Mouse (Mus musculus) frontal cortex, postnatal 36 days (tissue): Measurements from ENCODE around the gene Eme2.
A peak's percentile ranks its signal among the peaks of the same experiment; 100 is the strongest.

Source experiments
- DNase-seq, 2 experiments: peaks; one replicate each; pipeline ENCODE4 v3.0.0; 2022; ENCODE audit warnings: low spot score in 2 of 2

Gene Eme2

DNA sequence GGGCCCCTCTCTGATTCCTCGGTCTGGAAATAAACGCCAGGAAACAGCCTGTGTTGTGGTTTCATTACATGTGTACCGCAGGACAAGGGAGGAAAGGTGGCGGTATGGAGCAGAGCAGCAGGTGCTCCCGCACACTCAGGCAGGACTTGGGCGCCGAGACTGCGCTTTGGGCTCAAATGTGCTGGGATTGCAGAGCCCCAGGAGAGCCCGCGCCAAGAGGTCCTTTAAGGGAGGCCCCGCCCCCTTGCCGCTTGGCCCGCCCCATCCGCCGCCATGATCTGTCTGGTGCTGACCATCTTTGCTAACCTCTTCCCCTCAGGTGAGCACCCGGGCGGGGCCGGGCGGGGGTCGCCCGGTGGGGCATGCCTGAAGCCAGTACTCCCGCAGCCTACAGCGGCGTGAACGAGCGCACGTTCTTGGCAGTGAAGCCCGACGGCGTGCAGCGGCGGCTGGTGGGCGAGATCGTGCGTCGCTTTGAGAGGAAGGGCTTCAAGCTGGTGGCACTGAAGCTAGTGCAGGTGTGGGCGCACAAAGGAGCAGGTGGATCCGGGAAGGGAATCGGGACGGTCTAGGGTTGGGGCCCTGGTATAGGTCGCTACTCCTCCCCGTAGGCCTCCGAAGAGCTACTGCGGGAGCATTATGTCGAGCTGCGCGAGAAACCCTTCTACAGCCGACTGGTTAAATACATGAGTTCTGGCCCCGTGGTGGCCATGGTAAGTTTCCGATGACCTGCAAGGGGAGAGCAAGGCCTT is 1.5 kb upstream of the Eme2 start, which contains the start of gene Nme3:
Nme3 (plus strand) TSS at position 260 of the 752 bp plus-strand sequence.
- DNase-seq, result peak; percentile 69 to 74

DNA sequence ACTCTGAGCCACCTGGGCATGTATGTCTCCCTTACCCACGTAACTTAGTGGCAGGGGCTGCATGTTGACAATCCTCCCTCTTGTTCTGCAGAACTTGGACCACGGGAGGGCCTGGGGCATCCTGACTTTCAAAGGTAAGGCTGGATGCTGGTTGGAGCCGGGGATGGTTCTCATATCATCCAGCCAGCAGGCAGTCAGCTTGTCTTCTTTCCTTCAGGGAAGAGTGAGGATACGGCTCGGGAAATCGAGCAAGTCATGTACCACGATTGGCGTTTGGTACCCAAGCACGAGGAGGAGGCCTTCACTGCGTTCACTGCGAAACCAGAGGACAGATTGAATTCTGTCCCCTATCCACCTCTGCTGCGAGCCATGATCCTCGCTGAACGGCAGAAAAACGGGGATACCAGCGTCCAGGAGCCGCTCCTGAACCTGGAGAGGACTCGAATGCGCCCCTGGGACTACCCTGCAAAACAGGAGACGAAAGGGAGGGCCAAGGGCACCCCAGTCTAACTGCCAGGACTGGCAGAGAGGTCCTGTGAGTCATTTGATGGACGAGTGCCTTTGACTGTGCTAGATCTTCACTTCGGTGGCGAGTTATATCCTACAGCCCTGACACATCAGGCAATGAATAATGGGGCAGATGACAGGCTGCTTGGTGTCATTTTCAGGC is 819 bp upstream of the Eme2 start:
- DNase-seq, result no peak

DNA sequence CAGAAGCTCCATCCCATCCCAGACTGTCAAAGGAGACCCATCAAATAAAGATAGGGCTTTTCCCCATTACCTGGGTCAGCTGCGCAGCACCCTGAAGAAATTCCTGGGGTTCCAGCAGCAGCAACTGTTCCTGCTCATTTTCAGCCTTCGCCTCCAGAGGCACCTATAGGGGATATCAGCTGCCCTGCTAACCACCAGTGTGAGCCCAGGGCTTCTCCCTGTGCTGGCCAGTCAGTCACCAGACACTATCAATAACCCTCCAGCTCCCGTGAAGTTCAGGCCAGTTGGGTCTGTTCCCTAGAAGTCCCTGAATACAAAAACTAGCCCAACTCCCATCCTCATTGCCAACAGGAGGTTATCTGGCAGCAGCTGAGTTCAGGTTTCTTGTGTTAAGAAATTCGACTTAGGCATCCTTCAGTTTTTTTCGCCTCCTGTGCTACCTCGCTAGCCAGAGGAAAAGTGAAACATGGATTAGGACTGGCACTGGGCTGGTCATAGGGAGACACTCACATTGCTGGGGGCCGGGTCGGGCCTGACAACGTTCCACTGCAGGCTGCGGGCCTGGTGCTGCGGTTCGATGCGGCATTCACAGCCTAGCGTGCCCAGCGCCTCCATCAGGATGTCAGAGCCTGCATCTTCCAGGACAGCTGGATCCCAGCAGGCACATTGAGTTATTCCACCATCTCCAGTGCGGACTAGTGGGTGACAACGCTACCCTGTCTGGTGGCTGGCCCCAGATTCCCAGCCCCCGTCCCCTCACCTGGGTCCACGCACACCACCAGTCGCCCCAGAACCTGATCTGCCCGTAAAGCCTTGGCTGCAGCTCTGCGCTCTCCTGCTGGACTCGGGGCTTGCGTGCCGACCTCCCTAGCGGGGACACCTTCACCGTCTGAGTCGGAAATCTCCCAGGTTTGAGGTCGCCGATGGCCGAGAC is 559 bp downstream of the Eme2 start:
- DNase-seq, result no peak

DNA sequence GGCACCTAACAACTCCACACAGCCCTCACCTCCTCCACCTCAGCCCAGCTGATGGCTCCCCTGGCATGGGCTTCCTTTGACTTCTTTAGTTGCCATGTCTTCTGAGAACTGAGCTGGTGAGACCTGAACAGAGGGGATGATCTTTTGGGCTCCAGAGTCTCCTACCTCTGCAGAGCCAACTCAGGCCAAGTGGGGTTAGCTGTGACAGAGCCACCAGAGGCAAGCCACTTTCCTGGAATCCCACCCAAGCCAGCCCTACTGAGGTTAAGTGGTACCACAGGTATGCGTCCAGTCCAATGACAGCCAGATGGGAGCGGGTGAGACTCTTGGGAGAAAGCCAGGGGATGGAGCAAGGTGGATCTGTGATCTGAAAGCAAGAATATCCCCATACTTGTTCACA is 1.6 kb downstream of the Eme2 start:
- no peak for DNase-seq

DNA sequence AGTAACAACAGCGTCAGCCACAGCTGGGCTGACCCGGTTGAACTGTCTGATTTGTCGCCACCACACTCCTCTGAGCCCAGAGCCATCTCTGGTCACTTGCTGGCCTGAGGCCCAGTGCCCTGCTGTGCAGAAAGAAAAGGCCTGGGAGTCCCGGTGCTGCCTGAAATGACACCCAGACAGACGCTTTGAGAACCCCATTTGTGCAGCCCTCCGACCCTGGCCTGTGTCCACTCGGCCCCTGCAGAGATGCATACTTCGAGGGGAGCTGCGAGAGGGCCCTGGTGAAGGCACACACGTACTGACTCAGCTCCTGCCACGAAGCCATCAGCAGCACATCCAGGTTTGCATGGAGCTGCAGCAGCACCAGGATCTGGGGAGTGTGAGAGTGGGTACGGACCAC is 2.1 kb downstream of the Eme2 start:
- DNase-seq, result no peak

DNA sequence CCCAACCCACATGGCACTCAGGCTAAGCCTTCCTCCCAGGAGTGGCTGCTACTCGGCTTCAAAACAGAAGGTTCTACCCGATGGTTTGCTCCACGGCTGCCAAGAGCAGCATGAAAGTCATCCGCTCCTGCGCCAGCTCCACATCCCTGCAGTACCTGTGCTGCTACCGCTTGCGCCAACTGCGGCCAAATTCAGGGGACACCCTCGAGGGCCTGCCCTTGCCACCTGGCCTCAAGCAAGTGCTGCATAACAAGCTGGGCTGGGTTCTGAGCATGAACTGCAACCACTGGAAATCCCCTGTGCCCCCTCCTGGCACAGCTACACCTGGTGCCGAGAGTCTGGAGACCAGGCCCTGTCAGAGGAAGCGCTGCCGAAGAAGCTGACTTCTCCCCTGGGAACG is 3.6 kb downstream of the Eme2 start:
- no peak for DNase-seq

DNA sequence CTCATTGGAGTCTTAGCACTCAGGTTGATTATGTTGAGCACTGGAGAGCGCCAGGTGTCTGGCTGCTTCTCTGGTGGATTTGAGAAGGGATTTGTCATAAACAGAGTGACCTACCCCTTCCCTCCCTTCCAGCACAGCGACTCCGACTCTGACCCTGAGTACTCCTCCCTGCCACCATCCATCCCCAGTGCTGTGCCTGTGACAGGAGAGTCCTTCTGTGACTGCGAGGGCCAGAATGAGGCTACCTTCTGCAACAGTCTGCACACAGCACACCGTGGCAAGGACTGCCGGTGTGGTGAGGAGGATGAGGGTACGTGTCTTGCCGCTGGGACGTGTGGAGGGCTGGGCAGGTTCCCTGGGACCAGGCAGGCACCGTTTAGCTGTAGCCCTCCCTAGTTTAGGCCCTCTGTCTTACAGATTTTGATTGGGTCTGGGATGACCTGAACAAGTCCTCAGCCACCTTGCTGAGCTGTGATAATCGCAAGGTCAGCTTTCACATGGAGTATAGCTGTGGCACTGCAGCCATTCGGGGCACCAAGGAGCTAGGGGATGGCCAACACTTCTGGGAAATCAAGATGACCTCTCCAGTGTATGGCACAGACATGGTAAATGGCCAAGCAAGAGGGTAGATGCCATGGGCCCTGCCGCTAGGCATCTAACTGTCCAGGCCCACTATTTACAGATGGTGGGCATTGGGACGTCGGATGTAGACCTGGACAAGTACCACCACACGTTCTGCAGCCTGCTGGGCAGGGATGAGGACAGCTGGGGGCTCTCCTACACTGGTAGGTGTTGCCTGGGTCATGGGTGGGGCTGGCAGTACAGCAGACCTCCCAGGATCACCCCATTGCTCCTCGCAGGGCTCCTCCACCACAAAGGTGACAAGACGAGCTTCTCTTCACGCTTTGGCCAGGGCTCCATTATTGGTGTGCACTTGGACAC is 4.5 kb downstream of the Eme2 start:
- no peak for DNase-seq

DNA sequence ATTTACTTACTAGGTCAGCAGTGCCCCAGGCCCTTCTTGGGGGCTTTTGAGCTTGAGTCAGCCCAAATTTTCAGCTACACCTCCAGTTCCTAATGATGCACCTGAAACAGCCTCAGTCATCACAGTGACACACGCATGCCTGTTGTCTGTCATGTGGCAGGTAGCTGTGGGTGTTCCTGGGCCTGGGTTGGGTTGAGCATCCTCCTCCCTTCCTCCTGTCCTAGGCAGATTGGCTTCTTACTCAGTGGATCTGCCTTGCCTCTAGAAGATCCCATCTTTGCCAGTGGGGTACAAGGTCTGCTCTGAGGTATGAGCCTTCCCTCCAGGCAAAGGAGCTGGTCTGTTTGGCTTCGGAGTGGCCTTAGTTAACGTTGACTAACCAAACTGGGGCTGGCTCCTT is 6.0 kb downstream of the Eme2 start:
- no peak for DNase-seq

DNA sequence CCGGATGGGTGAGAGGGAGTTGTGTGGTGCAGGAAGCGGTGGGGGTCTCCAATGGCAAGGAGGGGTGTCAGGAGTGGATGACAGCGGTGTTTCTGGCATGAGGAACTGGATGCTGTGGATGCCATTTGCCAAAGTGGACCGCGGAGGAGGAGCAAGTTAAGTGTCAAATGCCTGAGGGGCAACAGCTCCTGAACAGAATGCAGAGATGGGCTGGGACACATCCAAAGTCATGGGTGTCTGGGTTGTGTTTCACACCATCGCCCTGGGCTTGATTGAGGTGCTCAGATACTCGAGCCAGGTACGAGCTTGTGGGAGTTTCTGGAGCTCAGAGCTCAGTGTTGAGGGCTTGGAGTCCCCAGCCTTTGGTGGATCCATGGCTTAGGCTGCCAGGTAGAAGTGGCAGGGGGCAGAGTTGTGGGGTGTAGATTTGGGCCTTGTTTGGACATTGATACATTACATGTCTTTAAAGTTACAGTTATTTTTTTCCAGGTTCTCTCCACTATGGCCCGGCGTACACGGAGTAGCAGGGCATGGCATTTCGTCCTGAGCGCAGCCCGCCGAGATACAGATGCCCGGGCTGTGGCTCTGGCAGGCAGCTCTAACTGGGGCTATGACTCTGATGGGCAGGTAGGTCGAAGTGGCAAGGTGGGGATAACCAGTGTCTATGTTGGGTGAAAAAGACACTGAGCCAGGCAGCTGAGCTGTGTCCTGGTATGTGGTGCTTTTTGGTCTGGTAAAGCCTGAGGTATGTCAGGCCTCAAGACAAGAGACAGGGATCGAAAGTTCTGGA is 7.4 kb downstream of the Eme2 start:
- no peak for DNase-seq

DNA sequence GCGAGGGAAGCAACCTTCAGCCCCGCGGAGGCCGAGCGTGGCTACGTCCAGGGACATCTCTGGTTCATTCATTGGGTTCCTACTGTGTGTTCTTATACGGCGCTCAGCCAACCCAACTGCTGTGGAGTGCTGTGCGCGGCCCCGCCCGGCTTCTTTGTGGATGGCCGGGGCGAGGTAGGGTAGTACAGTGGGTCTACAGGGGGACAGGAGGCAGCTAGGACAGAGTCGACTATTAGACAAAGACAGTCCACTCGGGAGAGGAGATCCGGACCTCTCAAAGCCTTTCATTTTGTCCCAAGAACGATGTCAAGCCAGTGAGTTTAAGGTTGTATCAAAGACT is 8.0 kb downstream of the Eme2 start:
- no peak for DNase-seq

DNA sequence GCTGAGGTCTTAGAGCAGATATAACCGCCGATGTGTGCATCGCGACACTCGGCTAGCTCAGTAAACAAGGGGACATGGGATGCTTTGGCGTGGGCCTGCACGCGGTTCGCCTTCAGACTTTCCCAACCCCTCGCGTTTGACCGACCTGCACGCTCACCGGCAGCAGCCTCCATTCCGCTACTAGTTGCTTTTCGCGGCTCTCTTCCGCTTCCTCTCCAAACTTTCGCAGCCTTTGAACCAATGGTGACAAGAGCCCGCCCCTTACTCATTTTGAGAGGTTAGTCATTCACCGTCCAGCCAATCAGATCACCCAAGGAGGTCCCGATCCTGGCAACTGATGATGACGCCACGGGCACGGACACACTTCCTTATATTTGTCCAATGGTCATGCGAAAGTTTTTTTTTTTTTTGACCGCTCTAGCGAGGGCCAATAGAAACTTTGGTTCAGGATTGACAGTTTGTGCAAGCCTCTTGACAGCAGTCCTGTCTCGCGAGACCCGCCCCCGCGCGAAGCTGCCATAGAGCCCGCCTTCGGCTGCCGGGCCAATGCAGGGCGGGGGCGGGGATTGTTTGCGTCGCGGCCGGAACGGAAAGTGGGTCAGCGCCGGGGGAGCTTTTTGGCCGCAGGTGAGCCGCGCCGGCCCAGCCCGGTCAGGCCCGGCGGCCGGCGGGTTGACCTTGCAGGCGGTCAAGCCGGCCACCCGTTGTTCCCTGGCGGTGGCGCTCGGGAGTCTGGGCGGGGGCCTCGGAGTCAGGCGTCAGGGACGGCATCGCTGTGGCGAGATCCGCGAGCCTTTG is 8.6 kb downstream of the Eme2 start, which contains the start of the genes Nubp2 and Spsb3:
Nubp2 (minus strand) TSS at position 216 of the 798 bp plus-strand sequence.
Spsb3 (plus strand) TSS at position 510 of the 798 bp plus-strand sequence.
- peak; percentile 97 to 100 for DNase-seq

DNA sequence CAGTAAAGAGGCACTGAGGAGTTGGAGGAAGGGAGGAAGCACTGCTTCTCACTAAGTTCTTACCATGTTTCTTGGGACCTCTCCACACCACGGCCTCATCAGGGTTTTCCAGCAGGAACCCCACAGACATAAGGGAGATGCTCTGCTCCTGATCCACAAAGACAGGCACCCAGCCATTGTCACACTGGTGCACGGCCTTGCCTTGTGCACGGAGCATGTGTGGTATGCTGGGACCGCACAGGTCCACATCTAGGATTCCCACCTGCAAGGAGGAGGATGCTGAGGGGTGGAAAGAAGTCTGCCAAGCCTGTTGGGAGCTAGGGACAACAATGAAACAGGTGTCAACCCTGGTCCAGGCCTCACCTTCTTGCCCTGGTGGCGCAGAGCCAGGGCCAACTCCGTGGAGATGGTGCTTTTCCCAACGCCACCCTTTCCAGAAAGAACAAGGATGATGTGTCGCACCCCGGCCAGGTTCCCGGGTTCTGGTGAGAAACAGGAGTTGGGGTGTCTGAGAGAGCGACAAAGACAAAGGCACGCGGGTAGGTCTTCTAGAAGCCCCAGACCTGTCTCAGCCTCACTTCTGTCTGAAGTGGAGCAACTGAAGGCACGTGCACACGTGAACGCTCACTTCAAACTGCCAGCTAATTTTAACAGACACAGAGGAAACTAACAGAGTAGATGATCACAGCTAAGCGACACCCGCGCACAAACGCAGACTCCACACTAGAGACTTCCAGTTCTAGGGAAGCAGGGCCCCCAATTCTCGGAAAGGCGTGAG is 9.3 kb downstream of the Eme2 start:
- DNase-seq, result no peak

DNA sequence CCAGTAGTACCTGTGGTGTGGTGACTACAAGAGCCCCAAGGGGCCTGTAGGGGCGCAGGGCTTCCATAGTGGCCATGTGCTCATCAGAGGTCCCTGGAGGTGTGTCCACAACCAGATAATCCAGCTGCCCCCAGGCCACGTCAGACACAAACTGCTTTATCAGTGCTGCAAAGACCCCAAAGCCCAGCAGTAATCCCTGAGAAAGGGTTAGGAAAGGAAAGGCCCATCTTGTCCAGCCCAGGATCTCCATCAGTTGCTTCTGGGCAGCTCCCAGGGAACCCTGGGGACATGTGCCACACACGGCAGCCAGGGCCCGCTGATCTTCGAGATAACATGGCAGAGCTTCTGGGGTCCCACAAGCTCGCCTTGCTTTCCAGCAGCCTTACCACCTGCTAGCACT is 10.5 kb downstream of the Eme2 start:
- no peak for DNase-seq

DNA sequence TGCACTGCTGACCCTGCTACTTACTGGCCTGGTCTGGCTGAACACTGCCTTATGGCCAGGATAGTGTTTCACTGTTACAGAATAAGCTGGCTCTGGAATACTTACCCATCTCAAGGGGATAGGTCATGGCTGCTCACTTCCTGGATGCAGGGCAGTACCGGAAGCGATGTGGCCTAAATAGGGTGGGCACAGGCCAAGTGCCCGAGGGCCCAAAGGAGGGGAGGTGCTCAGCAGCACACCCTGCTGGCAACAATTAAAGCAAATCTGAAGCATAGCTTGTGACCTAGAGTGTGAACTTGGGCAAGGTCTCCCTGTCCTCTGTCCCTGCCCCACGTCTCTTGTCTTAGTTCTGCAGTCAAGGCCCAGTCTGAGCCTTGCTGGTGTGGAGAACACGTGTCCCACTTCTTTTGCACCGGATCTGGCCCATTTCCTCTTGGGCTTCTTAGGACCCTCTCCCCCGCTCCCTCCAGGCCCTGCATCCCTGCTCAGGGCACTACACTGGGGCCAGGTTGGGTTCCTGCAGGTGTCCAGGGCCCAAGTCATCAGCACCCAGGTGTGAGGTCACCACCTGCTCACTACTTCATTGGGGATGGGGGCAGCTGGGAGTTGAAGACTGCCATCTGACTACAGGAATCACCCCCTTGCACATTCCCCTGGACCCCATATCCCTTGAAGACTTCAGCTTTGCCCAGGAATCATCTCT is 13.0 kb downstream of the Eme2 start:
- DNase-seq, result no peak

DNA sequence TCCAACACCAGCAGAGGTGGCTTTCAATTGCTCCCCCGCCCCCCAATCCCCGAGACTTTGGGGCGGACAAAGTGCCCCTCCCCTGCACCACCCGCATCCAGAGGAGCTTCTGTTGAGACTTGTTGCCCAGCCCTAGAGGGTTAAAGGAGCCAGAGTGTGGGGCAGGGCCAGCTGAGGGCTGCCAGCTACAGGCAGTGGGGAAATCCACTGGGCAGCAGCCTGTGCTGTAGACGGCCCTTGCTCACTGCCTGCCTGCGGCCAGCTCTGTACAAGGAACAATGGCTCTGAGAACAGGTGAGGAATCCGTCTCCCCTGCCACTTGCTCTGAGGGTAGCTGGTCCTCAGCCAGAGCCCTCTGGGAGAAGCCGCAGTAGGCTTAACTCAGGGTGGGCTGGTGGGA is 16.4 kb downstream of the Eme2 start:
- no peak for DNase-seq

DNA sequence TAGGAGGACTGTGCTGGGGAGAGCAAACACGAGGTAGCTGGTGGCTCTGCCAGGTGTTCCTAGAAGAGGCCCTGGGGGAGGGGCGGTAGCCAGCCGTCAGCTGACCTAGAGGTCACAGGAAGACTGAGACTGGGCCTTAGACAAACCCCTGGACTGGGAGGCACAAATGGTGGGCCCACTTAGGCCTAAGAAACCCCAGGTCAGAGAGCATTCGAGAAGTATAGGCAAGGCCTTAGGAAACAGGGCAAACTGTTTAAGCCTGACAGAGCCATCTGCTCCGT is 16.8 kb downstream of the Eme2 start:
- DNase-seq, result no peak

DNA sequence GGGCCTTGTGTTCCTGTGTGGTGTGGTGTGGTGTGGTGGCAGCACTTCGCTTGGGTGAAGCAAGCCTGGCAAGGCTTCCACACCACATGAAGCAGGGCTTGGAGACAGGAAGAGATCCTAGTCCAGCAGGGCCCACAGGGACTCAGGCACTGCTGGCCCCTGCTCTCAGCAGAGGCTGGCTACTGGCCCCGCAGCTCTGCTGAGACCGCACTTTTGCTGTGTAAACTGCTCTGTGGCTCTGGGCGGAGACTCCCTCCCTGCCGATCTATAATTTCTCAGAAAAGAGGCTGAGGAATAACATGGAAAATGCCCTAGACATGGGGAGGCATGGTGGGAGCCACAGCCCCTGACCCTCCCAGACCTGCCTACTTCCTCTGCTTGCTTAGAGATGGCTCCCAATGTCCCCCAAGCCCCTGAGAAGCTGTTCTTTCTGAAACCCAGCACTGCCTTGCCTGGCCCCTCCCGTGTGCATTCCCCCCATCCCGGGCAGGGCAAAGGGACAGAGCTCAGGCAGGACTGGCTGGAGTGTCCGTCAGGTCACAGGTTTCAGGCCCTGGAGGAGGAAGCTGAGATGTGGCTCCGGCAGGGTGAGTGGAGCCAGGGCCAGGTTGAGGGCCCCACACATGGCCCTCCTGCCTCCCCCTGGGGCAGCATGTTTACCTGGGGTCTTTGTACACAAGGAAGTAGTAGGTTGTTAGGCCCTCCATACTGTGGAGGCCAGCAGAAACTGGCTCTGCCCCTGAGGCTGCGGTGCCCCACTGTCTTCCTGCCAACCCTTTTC is 17.4 kb downstream of the Eme2 start:
- no peak for DNase-seq

DNA sequence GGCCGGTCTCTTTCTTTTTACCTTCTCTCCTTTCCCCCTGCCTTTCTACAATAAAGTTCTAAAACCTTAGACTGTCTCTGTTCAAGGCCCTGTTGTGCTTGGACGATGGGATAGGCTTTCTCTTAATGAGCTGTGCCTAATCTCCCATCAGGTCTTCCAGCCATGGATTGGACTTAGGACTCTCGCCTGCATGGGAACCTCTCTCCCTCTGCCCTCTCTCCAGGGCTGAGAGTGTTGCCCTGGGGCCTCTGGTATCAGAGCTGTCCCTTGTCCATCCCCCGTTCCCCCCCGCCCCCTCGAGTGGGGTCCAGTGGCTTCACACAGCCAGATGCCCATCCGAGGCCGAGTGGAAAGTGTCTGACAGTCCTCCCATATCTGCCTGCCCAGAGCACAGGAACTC is 19.9 kb downstream of the Eme2 start:
- no peak for DNase-seq
